Mouse (Mus musculus): Measurements from ENCODE around the gene Gng12. TPM values are rescaled to one million over a fixed set of nuclear protein-coding genes. Genes with fewer than 3 reads are reported as not detected.
"Not testable (repeated sequence)": the region's sequence is repeated elsewhere in the genome, so short reads cannot be mapped to it uniquely, and the experiment has no call there.

Gene Gng12
- polyA plus RNA-seq, 1 experiment from 2014 or later = 27.8 TPM

- H3K27ac ChIP-seq (ENCODE audit: low read depth, low read length) = no peak overlapping the region
- no peak for ATAC-seq
- no peaks in the 10 kb centered on the region for H3K9me3 ChIP-seq (replicated peaks; ENCODE audit: control insufficient read depth, low read length)
- no peak overlapping the region for H3K9ac ChIP-seq (ENCODE audit: low read length)
- H3K4me3 ChIP-seq (ENCODE audit: low read depth, low read length) = no peak overlapping the region
- H3K4me2 ChIP-seq (ENCODE audit: low read length) = no peak overlapping the region
- 76% methylated on average over 7 of the region's 7 CpGs for WGBS
- DNase-seq (ENCODE audit: low spot score) = no peak
- no peaks in the 10 kb centered on the region for H3K36me3 ChIP-seq (ENCODE audit: control insufficient read depth, insufficient read depth, low read length)
- H3K4me1 ChIP-seq (ENCODE audit: control insufficient read depth, insufficient read depth, low read length) = no peaks in the 10 kb centered on the region
- no peaks in the 10 kb centered on the region for H3K27me3 ChIP-seq (replicated peaks; ENCODE audit: control insufficient read depth, insufficient read depth, low read length)
Observed at GRCm38 (mm10) chr6:67016520-67017111, 120.4 kb downstream of the Gng12 start.

GRCm38 (mm10) chr6:67018365-67018764, 122.2 kb downstream of the Gng12 start:
- WGBS = 34% methylated on average over 4 of the region's 4 CpGs
- Histone ChIP-seq H3K27ac (ENCODE audit: low read depth, low read length) (no peak overlapping the region), H3K9me3 (replicated peaks; ENCODE audit: control insufficient read depth, low read length) (no peaks in the 10 kb centered on the region)

GRCm38 (mm10) chr6:67019001-67019400, 122.8 kb downstream of the Gng12 start:
- not testable (repeated sequence) for H3K27ac ChIP-seq (ENCODE audit: low read depth, low read length); H3K4me2 ChIP-seq (ENCODE audit: low read length); DNase-seq (ENCODE audit: low spot score); H3K36me3 ChIP-seq (ENCODE audit: control insufficient read depth, insufficient read depth, low read length); H3K27me3 ChIP-seq (replicated peaks; ENCODE audit: control insufficient read depth, insufficient read depth, low read length); H3K9me3 ChIP-seq (replicated peaks; ENCODE audit: control insufficient read depth, low read length); ATAC-seq; H3K4me1 ChIP-seq (ENCODE audit: control insufficient read depth, insufficient read depth, low read length); H3K9ac ChIP-seq (ENCODE audit: low read length); H3K4me3 ChIP-seq (ENCODE audit: low read depth, low read length)
- WGBS = 80% methylated on average over 7 of the region's 7 CpGs

More at GRCm38 (mm10) chr6:67018365-67018764, 122.2 kb downstream of the Gng12 start:
- no peak overlapping the region for H3K4me2 ChIP-seq (ENCODE audit: low read length)
- no peaks in the 10 kb centered on the region for H3K36me3 ChIP-seq (ENCODE audit: control insufficient read depth, insufficient read depth, low read length)
- H3K4me3 ChIP-seq (ENCODE audit: low read depth, low read length) = no peak overlapping the region
- H3K27me3 ChIP-seq (replicated peaks; ENCODE audit: control insufficient read depth, insufficient read depth, low read length) = no peaks in the 10 kb centered on the region
- H3K4me1 ChIP-seq (ENCODE audit: control insufficient read depth, insufficient read depth, low read length) = no peaks in the 10 kb centered on the region
- DNase-seq (ENCODE audit: low spot score) (no peak), ATAC-seq (no peak)
- no peak overlapping the region for H3K9ac ChIP-seq (ENCODE audit: low read length)

GRCm38 (mm10) chr6:67021308-67021707, 125.1 kb downstream of the Gng12 start:
- Histone ChIP-seq H3K4me1 (ENCODE audit: control insufficient read depth, insufficient read depth, low read length) (no peaks in the 10 kb centered on the region), H3K9me3 (replicated peaks; ENCODE audit: control insufficient read depth, low read length) (no peaks in the 10 kb centered on the region), H3K4me3 (ENCODE audit: low read depth, low read length) (no peak overlapping the region), H3K36me3 (ENCODE audit: control insufficient read depth, insufficient read depth, low read length) (no peaks in the 10 kb centered on the region), H3K27ac (ENCODE audit: low read depth, low read length) (no peak overlapping the region), H3K4me2 (ENCODE audit: low read length) (no peak overlapping the region), H3K27me3 (replicated peaks; ENCODE audit: control insufficient read depth, insufficient read depth, low read length) (no peaks in the 10 kb centered on the region), H3K9ac (ENCODE audit: low read length) (no peak overlapping the region)
- 80% methylated on average over 5 of the region's 5 CpGs for WGBS
- DNase-seq (ENCODE audit: low spot score) (no peak), ATAC-seq (no peak)

- Histone ChIP-seq H3K9ac (ENCODE audit: low read length) (no peak overlapping the region), H3K36me3 (ENCODE audit: control insufficient read depth, insufficient read depth, low read length) (no peaks in the 10 kb centered on the region), H3K4me1 (ENCODE audit: control insufficient read depth, insufficient read depth, low read length) (no peaks in the 10 kb centered on the region), H3K4me3 (ENCODE audit: low read depth, low read length) (no peak overlapping the region), H3K9me3 (replicated peaks; ENCODE audit: control insufficient read depth, low read length) (no peaks in the 10 kb centered on the region), H3K27me3 (replicated peaks; ENCODE audit: control insufficient read depth, insufficient read depth, low read length) (no peaks in the 10 kb centered on the region), H3K27ac (ENCODE audit: low read depth, low read length) (no peak overlapping the region), H3K4me2 (ENCODE audit: low read length) (no peak overlapping the region)
- DNase-seq (ENCODE audit: low spot score) (no peak), ATAC-seq (no peak)
- WGBS = 90% methylated on average over 4 of the region's 4 CpGs
Observed at GRCm38 (mm10) chr6:67023729-67024128, 127.5 kb downstream of the Gng12 start.

- WGBS = 64% methylated on average over 3 of the region's 3 CpGs
Observed at GRCm38 (mm10) chr6:67026661-67027060, 130.5 kb downstream of the Gng12 start.

GRCm38 (mm10) chr6:67027438-67028142, 131.4 kb downstream of the Gng12 start:
- H3K4me2 ChIP-seq (ENCODE audit: low read length) = no peak overlapping the region
- 83% methylated on average over 9 of the region's 9 CpGs for WGBS
- no peak for DNase-seq (ENCODE audit: low spot score)
- no peak for ATAC-seq
- H3K4me3 ChIP-seq (ENCODE audit: low read depth, low read length) = no peak overlapping the region
- no peaks in the 10 kb centered on the region for H3K9me3 ChIP-seq (replicated peaks; ENCODE audit: control insufficient read depth, low read length)
- no peak overlapping the region for H3K9ac ChIP-seq (ENCODE audit: low read length)
- H3K36me3 ChIP-seq (ENCODE audit: control insufficient read depth, insufficient read depth, low read length) = no peaks in the 10 kb centered on the region
- no peak overlapping the region for H3K27ac ChIP-seq (ENCODE audit: low read depth, low read length)
- H3K27me3 ChIP-seq (replicated peaks; ENCODE audit: control insufficient read depth, insufficient read depth, low read length) = no peaks in the 10 kb centered on the region
- no peaks in the 10 kb centered on the region; the same call in 1 of the 2 replicates for H3K4me1 ChIP-seq (ENCODE audit: control insufficient read depth, insufficient read depth, low read length)

More at GRCm38 (mm10) chr6:67026661-67027060, 130.5 kb downstream of the Gng12 start:
- DNase-seq (ENCODE audit: low spot score) (no peak), ATAC-seq (no peak)
- no peak overlapping the region for H3K4me3 ChIP-seq (ENCODE audit: low read depth, low read length)
- no peak overlapping the region for H3K27ac ChIP-seq (ENCODE audit: low read depth, low read length)
- no peaks in the 10 kb centered on the region for H3K9me3 ChIP-seq (replicated peaks; ENCODE audit: control insufficient read depth, low read length)
- no peaks in the 10 kb centered on the region; the same call in 1 of the 2 replicates for H3K4me1 ChIP-seq (ENCODE audit: control insufficient read depth, insufficient read depth, low read length)
- no peak overlapping the region for H3K4me2 ChIP-seq (ENCODE audit: low read length)
- H3K9ac ChIP-seq (ENCODE audit: low read length) = no peak overlapping the region
- no peaks in the 10 kb centered on the region for H3K36me3 ChIP-seq (ENCODE audit: control insufficient read depth, insufficient read depth, low read length)
- no peaks in the 10 kb centered on the region for H3K27me3 ChIP-seq (replicated peaks; ENCODE audit: control insufficient read depth, insufficient read depth, low read length)

- no peak overlapping the region for H3K4me3 ChIP-seq (ENCODE audit: low read depth, low read length)
- no peak overlapping the region for H3K27ac ChIP-seq (ENCODE audit: low read depth, low read length)
- no peaks in the 10 kb centered on the region for H3K36me3 ChIP-seq (ENCODE audit: control insufficient read depth, insufficient read depth, low read length)
- DNase-seq (ENCODE audit: low spot score) (no peak), ATAC-seq (peak; percentile 18; the same call in 1 of the 2 replicates)
- peaks cover 1% of the 10 kb centered on the region for H3K4me1 ChIP-seq (ENCODE audit: control insufficient read depth, insufficient read depth, low read length)
- no peaks in the 10 kb centered on the region for H3K27me3 ChIP-seq (replicated peaks; ENCODE audit: control insufficient read depth, insufficient read depth, low read length)
- no peak overlapping the region for H3K4me2 ChIP-seq (ENCODE audit: low read length)
- no peaks in the 10 kb centered on the region for H3K9me3 ChIP-seq (replicated peaks; ENCODE audit: control insufficient read depth, low read length)
- WGBS = 41% methylated on average over 5 of the region's 5 CpGs
- no peak overlapping the region for H3K9ac ChIP-seq (ENCODE audit: low read length)
Observed at GRCm38 (mm10) chr6:67029312-67029950, 133.2 kb downstream of the Gng12 start.

- Histone ChIP-seq H3K4me2 (ENCODE audit: low read length) (no peak overlapping the region), H3K4me3 (ENCODE audit: low read depth, low read length) (no peak overlapping the region), H3K9me3 (replicated peaks; ENCODE audit: control insufficient read depth, low read length) (no peaks in the 10 kb centered on the region), H3K36me3 (ENCODE audit: control insufficient read depth, insufficient read depth, low read length) (no peaks in the 10 kb centered on the region), H3K9ac (ENCODE audit: low read length) (no peak overlapping the region), H3K27me3 (replicated peaks; ENCODE audit: control insufficient read depth, insufficient read depth, low read length) (no peaks in the 10 kb centered on the region), H3K27ac (ENCODE audit: low read depth, low read length) (no peak overlapping the region), H3K4me1 (ENCODE audit: control insufficient read depth, insufficient read depth, low read length) (peaks cover 3% of the 10 kb centered on the region)
- ATAC-seq (no peak), DNase-seq (ENCODE audit: low spot score) (no peak)
- 17% methylated on average over 3 of the region's 3 CpGs for WGBS
Observed at GRCm38 (mm10) chr6:67029987-67030386, 133.8 kb downstream of the Gng12 start.
